Mouse (Mus musculus) hindbrain, embryonic 13.5 days (tissue): ENCODE measurements around the gene Bik. TPM values are rescaled to one million over a fixed set of nuclear protein-coding genes. Genes with fewer than 3 reads are reported as not detected.
"Not testable (repeated sequence)": the region's sequence is repeated elsewhere in the genome, so short reads cannot be mapped to it uniquely, and the experiment has no call there.

Experiments
- ATAC-seq: fragments of 200-750 bp; cut with Nextera tagmentation; 2 replicates; pipeline ENCODE4 v1.8.0; 2017; ENCODE audit warnings: moderate TSS enrichment; ENCODE audit not compliant: low FRiP score
- H3K27ac ChIP-seq: fragments of 300-500 bp; sonication (generic); 2 replicates; pipeline ENCODE4 v1.5.1; 2015; ENCODE audit warnings: inconsistent platforms, mild to moderate bottlenecking, moderate library complexity
- H3K27me3 ChIP-seq: fragments of 300-500 bp; sonication (generic); 2 replicates; pipeline ENCODE4 v1.6.1; 2015; ENCODE audit warnings: mild to moderate bottlenecking, inconsistent platforms
- H3K36me3 ChIP-seq: fragments of 300-500 bp; sonication (generic); 2 replicates; pipeline ENCODE4 v1.6.1; 2015; ENCODE audit warnings: mild to moderate bottlenecking, inconsistent platforms
- H3K4me1 ChIP-seq: fragments of 300-500 bp; sonication (generic); replicated peaks from 2 replicates; pipeline ENCODE4 v1.6.1; 2015; ENCODE audit warnings: inconsistent platforms
- H3K4me2 ChIP-seq: fragments of 300-500 bp; sonication (generic); 2 replicates; pipeline ENCODE4 v1.6.1; 2015; ENCODE audit warnings: inconsistent platforms, mild to moderate bottlenecking, moderate library complexity
- H3K4me3 ChIP-seq: fragments of 300-500 bp; sonication (generic); 2 replicates; pipeline ENCODE4 v1.5.1; 2015; ENCODE audit warnings: mild to moderate bottlenecking, inconsistent platforms
- H3K9ac ChIP-seq: fragments of 300-500 bp; sonication (generic); 2 replicates; pipeline ENCODE4 v1.6.1; 2015; ENCODE audit warnings: mild to moderate bottlenecking, inconsistent platforms
- H3K9me3 ChIP-seq: fragments of 300-500 bp; sonication (generic); 2 replicates; pipeline ENCODE4 v1.6.1; 2016; ENCODE audit warnings: inconsistent platforms
- WGBS: fragments of 180-500 bp; shearing (Covaris S2); methylation state at CpG from one replicate; pipeline ENCODE4 v1.1.7; 2015; 5-methylcytosine and 5-hydroxymethylcytosine counted together
- polyA plus RNA-seq: library from polyadenylated mRNA; unstranded; fragments of >200 nt; fragmentation: Nextera tagmentation; extraction: Ambion mirVana; gene quantifications from 2 replicates; pipeline ENCODE4 v1.2.1, GENCODE M21; 2015

Bik gene
- polyA plus RNA-seq, 1 experiment from 2014 or later: 1.5 TPM

DNA sequence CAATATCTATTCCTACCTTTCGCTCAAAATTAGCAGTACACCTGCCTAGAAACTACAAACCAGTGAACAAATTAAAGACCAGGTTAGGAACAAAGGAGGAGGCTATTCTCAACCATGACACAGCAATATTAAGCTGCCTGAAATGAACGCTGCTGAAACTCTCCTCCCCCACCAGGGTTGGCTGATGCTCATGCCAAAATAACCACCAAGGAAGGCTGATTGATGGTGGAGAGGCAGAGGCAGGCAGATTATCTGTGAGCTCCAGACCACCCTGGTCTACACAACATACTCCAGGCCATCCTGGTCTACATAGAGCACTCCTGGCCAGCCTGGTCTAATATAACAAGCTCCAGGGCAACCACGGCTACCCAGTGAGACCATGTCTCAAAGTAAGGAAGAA lies 31.5 kb upstream of the Bik start:
- no peak overlapping the region for H3K27ac ChIP-seq
- no peak overlapping the region for H3K4me3 ChIP-seq
- peaks cover 99% of the 10 kb centered on the region for H3K36me3 ChIP-seq
- no peak overlapping the region for H3K9ac ChIP-seq
- ATAC-seq: no peak
- H3K27me3 ChIP-seq: no peaks in the 10 kb centered on the region
- 96% methylated on average over 3 of the region's 3 CpGs for WGBS
- no peak overlapping the region for H3K4me2 ChIP-seq
- no peaks in the 10 kb centered on the region for H3K9me3 ChIP-seq
- H3K4me1 ChIP-seq: no peaks in the 10 kb centered on the region

DNA sequence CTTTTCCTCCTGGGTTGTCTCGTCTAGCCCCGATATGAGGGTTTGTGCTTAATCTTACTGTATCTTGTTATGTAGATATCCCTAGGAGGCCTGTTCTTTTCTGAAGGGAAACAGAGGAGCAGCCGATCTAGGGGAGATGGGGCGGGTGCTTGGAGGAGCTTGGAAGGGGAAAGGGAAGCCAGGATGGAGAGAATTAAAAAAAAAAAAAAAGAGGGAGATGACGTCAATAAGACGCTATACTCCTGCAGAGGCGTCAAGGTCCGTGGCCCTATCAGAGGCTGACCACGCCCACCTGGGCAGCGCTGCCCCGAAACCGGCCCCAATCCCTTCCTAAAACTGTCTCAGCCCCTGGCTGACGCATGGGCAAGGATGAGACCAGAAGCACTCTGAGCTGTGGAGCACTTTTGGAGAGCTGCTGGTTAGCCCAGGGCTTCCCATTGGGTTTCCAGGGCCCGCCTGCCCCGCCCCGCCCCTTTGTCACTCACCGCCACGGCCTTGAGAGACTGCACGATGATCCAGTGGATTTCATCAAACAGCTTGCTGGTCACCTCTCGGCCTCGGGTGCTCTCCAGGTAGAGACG lies 30.8 kb upstream of the Bik start:
- Histone ChIP-seq H3K9ac (no peak overlapping the region), H3K9me3 (no peaks in the 10 kb centered on the region), H3K4me2 (no peak overlapping the region), H3K27ac (no peak overlapping the region), H3K27me3 (no peaks in the 10 kb centered on the region), H3K4me1 (no peaks in the 10 kb centered on the region), H3K4me3 (no peak overlapping the region), H3K36me3 (peaks cover 99% of the 10 kb centered on the region)
- no peak for ATAC-seq
- 51% methylated on average over 22 of the region's 22 CpGs for WGBS

DNA sequence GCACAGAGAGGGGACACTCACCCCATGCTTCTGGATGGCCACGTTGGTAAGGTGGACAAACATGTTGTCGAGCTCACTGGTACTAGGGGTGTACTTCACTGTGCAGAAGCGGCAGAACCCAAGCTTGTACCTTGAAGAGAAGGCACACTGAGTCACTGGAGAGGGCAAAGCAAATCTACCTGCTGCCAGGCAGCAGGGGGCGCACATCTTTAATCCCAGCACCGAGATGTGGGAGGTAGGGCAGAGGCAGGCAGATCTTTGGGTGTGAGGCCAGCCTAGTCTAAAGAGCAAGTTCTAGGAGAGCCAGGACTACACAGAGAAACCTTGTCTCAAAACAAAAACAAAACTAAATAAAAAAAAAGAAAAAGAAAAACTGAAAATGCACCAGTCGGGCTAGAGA lies 29.4 kb upstream of the Bik start:
- H3K36me3 ChIP-seq: peaks cover 98% of the 10 kb centered on the region
- H3K4me3 ChIP-seq: no peak overlapping the region
- WGBS: 92% methylated on average over 6 of the region's 6 CpGs
- H3K27ac ChIP-seq: no peak overlapping the region
- no peaks in the 10 kb centered on the region for H3K27me3 ChIP-seq
- H3K4me1 ChIP-seq: no peaks in the 10 kb centered on the region
- H3K4me2 ChIP-seq: no peak overlapping the region
- ATAC-seq: no peak
- H3K9ac ChIP-seq: no peak overlapping the region
- H3K9me3 ChIP-seq: no peaks in the 10 kb centered on the region

DNA sequence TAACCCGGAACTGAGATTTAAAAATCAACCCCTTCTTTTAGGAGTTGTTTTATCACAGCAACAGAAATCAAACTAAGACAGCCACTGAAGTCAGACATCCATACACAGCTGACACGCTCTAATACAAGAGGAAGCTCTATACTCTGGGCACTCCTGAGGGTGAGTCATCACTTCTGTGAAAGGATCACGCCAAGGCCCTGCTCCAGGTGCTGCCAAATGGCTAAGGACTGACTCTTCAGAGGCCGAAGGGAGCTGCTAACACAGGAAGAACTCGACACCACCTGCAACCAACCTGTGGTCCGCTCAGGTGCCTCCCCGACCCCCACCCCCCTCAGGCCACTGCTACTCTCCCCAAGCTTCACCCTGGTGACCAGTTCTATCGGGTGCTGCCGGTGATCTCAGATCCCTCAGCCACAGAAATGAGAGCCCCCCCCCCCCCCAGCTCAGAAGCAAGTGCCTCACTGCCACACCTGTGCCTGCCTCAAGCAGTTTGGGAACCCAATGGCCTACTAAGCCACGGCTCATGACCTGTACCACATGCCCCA lies 27.4 kb upstream of the Bik start:
- ATAC-seq: no peak
- Histone ChIP-seq H3K4me3 (no peak overlapping the region), H3K9me3 (no peaks in the 10 kb centered on the region), H3K27ac (no peak overlapping the region), H3K4me1 (no peaks in the 10 kb centered on the region), H3K4me2 (no peak overlapping the region), H3K27me3 (no peaks in the 10 kb centered on the region), H3K36me3 (peaks cover 96% of the 10 kb centered on the region), H3K9ac (no peak overlapping the region)
- WGBS: 94% methylated on average over 10 of the region's 10 CpGs

DNA sequence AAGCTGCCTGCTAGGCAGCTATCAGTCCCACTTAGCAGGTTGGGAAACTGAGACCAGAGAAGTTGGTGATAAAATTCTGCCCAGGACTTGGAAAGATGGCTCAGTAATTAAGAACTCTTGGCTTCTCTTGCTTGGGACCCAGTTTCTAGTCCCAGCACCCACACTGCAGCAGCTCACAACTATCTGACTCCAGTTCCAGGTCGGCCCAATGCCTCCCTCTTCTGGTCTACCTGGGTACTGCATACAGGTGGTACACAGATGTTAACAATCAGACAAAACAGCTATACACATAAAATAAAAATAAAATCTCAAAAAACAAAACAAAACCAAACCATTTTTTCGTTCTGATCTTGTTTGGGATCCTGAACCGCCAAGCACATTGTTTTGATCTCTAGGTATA lies 26.3 kb upstream of the Bik start:
- Histone ChIP-seq H3K27ac (no peak overlapping the region), H3K9ac (no peak overlapping the region), H3K36me3 (peaks cover 96% of the 10 kb centered on the region), H3K9me3 (no peaks in the 10 kb centered on the region), H3K4me2 (no peak overlapping the region), H3K4me1 (no peaks in the 10 kb centered on the region), H3K27me3 (no peaks in the 10 kb centered on the region), H3K4me3 (no peak overlapping the region)
- 60% methylated on average over 3 of the region's 3 CpGs for WGBS
- no peak for ATAC-seq

DNA sequence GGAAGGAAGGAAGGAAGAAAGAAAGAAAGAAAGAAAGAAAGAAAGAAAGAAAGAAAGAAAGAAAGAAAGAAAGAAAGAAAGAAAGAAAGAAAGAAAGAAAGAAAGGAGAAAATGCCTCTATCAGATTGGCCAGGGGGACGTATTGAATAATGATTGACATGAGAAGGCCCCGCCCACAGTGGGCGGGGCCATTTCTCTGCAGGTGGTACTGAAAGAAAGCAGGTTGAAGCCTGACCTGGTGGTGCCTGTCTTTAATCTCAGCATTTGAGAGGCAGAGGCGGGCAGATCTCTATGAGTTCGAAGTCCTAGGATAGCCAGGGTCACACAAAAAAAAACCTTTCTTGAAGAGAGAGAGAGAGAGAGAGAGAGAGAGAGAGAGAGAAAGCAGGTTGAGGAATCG lies 25.2 kb upstream of the Bik start:
- H3K27ac ChIP-seq, H3K4me1 ChIP-seq, H3K4me2 ChIP-seq, H3K4me3 ChIP-seq, H3K27me3 ChIP-seq, H3K9me3 ChIP-seq, H3K9ac ChIP-seq, ATAC-seq: not testable (repeated sequence)
- H3K36me3 ChIP-seq: peaks cover 92% of the 10 kb centered on the region
- 84% methylated on average over 6 of the region's 6 CpGs for WGBS

DNA sequence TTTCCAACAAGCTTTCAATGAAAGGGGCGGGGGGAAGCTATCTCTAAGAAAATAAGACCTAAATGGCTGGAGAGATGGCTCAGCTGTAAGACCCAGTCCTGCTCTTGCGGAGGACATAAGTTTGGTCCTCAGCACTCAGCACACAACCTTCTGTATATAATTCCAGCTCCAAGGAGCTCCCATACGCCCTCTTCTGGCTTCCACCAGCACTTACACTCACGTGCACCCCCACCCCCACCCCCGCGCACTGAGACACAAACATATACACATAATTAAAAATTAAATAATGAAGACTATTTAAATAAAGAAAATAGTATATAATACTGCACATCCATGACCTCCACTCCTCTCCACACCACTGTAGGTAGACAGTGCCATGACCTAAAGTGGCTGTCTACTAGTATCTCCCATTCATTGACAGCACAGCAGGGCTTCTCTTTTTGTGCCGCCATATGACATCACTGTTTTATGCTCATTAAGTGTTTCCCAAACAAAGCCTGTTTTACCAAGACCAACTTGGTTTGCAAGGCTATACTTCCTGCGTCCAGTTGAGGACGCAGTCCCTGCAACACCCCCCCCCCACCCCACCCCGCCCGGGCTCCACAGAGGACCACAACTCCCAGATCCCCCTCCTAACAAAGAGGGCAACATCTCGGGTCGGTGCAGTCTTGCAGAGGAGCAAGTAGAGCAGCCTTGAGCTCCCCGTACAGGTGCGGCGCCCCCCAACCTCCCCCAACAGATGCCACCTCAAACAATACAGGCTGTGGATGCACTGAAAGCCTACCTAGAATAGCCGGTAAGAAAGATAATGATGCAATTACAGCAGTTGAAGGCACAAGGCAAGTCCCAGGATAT lies 16.5 kb upstream of the Bik start:
- Histone ChIP-seq H3K27me3 (peaks cover 9% of the 10 kb centered on the region), H3K27ac (peak overlapping the region; percentile 88), H3K36me3 (peaks cover 9% of the 10 kb centered on the region), H3K9me3 (no peaks in the 10 kb centered on the region), H3K9ac (peak overlapping the region; percentile 72), H3K4me1 (peaks cover 33% of the 10 kb centered on the region), H3K4me2 (peak overlapping the region; percentile 53), H3K4me3 (peak overlapping the region; percentile 49)
- ATAC-seq: peak; percentile 89
- WGBS: 23% methylated on average over 17 of the region's 17 CpGs

DNA sequence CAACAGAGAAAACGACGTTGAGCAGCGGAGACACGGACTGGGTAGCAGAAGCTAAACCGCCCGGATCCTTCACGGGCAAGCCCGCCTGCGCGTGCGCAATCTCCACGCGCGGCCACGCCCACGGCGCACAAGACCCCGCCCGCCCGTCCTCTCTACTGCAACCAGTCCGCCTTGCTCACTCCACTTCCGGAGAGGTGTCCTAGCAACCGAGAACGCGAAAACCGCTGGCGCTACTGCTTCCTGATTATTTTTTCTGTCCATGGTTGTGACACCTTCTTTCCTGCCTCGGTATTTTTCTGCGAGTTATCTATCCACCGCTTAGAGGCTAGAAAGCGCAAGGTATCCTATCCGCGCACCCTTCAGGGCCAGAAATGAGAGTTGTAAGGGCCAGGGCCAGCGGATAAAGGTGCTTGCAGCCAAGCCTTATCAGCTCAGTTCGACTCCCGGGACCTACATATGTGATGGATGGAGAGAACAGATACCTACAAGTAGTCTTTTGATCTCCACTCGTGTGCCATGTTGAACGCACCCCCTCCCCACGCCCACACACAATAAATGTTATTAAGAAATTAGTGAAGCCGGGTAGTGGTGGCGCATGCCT lies 15.8 kb upstream of the Bik start, which contains the start of gene Ttll1:
Ttll1 (minus strand) TSS at position 89 of the 601 bp plus-strand sequence.
- peak within 1 kb of the TSS; percentile 88 for H3K27ac ChIP-seq
- 0 out of 2 replicates have a peak, but pooled peaks cover 2% of the 10 kb centered on the region for H3K36me3 ChIP-seq
- peak within 1 kb of the TSS; percentile 53 for H3K4me2 ChIP-seq
- peak within 1 kb of the TSS; percentile 49 for H3K4me3 ChIP-seq
- H3K4me1 ChIP-seq: peaks cover 33% of the 10 kb centered on the region
- ATAC-seq: peak; percentile 96
- no peaks in the 10 kb centered on the region for H3K9me3 ChIP-seq
- peak within 1 kb of the TSS; percentile 72 for H3K9ac ChIP-seq
- 13% methylated on average over 41 of the region's 41 CpGs for WGBS
- peaks cover 9% of the 10 kb centered on the region for H3K27me3 ChIP-seq

DNA sequence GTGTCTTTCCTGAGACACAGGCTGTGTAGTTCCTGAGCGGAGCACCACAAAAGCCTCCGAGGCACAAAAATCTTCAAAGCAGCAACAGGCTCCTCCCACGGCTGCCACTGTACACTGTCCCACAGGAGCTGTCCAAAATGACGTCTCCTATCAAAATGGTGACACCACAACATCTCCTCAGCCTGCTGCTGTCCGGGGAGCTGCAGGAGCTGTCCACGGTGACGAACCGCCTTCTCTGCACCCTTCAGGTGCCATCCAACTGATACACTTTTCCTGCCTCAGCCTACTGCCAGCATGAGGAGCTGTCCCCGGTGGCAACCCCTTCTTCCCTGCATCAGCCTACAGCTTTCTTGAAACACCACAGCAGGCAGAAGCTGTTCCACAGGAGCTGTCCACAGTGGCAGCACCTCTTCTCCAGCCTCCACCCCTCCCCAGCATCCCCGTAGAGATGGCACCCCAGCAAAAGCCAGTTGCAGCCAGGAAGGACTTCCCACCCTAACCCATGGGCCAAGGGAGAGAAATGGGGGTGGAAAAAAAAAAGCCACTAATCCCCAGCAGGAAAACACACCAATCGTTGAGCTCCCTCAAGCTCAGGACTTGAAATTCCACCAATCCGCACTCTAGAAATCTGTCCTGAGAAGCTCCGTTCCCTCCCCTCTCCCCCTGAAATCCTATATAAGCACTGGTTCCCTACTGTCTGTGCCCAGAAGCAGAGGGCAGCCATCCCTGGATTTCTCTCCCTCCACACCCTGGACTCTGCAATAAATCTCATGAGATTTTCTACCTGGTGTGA lies 14.0 kb upstream of the Bik start:
- 78% methylated on average over 13 of the region's 13 CpGs for WGBS
- Histone ChIP-seq H3K4me1 (peaks cover 26% of the 10 kb centered on the region), H3K4me3 (no peak overlapping the region), H3K9ac (no peak overlapping the region; the same call in 1 of the 2 replicates), H3K27me3 (peaks cover 9% of the 10 kb centered on the region), H3K27ac (no peak overlapping the region), H3K4me2 (no peak overlapping the region), H3K36me3 (no peaks in the 10 kb centered on the region), H3K9me3 (no peaks in the 10 kb centered on the region)
- no peak for ATAC-seq

DNA sequence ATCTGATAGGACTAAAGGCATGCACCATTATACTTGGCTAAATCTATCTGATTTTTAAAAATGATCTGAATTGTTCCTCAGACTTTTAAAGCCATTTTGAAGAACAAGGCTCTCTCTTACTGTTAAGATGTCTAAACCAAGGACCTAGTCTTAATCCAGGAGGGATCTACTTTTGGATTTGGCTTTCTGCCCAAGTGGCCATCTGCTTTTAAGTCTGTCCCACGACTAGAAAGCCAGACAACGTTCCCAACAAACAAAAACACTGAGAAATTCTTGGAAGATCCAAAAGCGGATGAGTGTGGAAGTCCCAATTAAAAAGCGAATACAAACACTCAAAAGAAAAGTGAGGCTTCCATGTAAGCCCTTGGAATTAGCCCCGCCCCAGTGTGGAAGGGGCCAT lies 11.6 kb upstream of the Bik start:
- Histone ChIP-seq H3K4me2 (no peak overlapping the region), H3K4me1 (peaks cover 10% of the 10 kb centered on the region), H3K27me3 (peaks cover 9% of the 10 kb centered on the region), H3K27ac (no peak overlapping the region), H3K4me3 (no peak overlapping the region), H3K36me3 (no peaks in the 10 kb centered on the region), H3K9me3 (no peaks in the 10 kb centered on the region), H3K9ac (no peak overlapping the region)
- no peak for ATAC-seq
- 66% methylated on average over 5 of the region's 5 CpGs for WGBS

DNA sequence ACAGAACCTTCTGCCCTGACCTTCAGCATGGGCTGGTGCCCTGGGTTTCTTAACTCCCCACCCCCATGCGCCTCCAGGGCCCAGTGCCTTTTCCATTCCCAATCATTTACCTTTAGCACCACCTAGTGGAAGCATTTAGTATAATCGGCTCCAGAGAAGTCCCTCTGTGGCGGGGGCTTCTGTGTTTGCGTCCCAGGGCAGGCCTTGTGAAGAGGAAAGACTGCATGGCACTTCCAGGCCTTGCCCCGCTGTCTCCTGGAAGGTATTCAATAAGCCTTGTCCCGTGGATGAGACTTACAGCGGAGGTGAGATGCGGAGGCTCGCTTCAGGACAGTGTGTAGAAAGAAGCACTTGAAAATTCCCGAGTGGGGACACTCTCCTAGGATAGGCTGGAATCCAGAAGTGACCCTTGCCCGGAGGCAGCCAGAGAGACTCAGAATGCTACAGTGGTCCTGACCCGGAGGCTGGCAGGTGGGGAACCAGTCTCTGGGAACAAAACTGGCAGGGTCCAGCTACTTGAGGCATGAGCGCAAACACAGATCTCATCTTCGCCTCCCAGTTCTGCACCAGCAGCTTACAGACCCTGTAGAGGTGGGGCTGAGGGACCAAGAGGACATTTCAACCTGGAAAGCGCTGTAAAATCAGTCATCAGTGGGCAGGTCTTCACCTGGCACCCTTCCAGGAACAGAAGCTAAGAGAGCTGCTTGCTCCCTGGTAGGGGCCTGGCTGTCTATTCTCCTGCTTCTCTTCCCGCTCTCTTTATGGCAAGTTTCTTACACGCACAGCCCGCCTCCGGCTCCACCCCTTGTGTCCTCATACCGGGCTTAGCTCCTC lies 8.2 kb upstream of the Bik start:
- 41% methylated on average over 20 of the region's 20 CpGs for WGBS
- Histone ChIP-seq H3K4me3 (no peak overlapping the region), H3K36me3 (no peaks in the 10 kb centered on the region), H3K27me3 (0 out of 2 replicates have a peak, but pooled peaks cover 2% of the 10 kb centered on the region), H3K9me3 (no peaks in the 10 kb centered on the region), H3K4me2 (peak overlapping the region; percentile 25; the same call in 1 of the 2 replicates), H3K9ac (peak overlapping the region; percentile 10; the same call in 1 of the 2 replicates), H3K27ac (no peak overlapping the region), H3K4me1 (peaks cover 12% of the 10 kb centered on the region)
- no peak for ATAC-seq
